Mouse (Mus musculus): ENCODE results near the gene Sytl1.

Gene Sytl1

GRCm38 (mm10) chr4:133247072-133247471, 15.8 kb downstream of the Sytl1 start:
- DNase-seq (ENCODE audit: low spot score), result no peak

DNA sequence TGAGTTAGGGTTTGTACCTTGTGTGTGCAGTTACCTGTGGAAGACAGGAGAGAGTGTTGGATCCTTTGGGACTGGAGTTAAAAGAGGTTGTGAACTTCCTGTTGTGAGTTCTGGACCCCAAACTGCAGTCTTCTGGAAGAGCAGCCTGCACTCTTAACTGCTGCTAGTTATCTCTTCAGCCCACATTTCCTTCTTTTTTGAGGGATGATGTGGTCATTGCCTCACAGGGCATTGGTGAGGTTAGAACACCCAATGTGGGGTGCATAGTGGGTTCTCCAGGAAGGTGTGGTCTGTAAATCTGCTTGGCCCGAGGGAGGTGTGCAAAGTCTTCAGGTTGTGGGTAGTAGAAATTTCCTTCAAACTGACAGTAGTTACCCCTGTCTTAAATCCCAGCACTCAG, 18.6 kb downstream of the Sytl1 start:
- DNase-seq (ENCODE audit: low spot score), result no peak

DNA sequence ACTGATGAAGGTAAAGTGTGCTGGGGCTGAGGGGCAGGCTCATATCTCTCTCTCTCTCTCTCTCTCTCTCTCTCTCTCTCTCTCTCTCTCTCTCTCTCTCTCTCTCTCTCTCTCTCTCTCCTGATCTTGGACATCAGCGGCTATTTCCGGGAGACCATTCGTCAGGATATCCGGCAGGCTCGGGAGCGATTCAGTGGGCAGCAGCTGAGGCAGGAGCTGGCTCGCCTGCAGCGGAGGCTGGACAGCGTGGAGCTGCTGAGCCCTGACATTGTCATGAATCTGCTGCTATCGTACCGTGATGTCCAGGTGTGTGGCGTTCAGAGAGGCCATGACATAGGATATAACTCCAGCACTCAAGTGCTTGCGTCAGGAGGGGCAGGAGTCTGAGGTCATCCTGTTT, 19.4 kb downstream of the Sytl1 start:
- no peak for DNase-seq (ENCODE audit: low spot score)

DNA sequence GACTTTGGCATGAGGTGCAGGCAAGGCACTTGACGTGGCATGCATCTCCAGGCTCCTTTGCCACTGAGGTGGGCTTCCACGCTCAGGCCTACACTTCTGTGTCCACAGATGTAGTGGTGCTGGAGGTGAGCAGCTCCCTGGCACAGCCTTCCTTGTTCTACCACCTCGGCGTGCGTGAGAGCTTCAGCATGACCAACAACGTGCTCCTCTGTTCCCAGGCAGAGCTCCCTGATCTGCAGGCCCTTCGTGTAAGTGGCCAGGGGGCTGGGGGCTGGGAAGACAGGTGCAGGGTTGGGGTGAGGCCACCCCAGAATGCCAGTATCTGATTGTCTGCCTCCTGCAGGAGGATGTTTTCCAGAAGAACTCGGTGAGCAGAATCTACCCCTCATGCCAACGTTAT, 20.2 kb downstream of the Sytl1 start:
- no peak for DNase-seq (ENCODE audit: low spot score)

GRCm38 (mm10) chr4:133241910-133242309, 21.0 kb downstream of the Sytl1 start:
- no peak for DNase-seq (ENCODE audit: low spot score)

GRCm38 (mm10) chr4:133240934-133241908, 21.7 kb downstream of the Sytl1 start:
- peak; percentile 84 for DNase-seq (ENCODE audit: low spot score)

DNA sequence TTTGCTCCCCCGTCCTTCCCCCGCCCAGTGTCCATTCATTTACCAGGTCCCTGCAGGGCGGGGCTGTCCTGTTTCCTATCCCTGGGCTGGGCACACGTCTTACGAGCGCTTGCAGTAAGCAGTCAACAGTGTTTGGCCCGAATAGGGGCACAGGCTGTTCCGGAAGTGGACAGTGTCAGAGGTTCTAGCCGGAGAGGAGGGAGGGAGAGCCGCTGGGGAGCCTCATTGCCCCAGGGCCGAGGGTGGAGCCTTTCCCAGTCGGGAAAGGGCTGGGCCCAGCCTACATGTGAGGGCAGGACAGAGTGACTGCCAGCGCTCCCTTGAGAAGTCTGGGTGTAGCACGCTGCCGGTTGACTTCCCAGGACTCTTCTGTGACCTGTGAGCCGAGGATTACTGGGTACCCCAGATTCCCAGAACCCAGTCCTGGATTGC, 22.4 kb downstream of the Sytl1 start, which contains the start of gene Map3k6:
TSS of gene Map3k6 (plus strand) at position 329 of the 432 bp plus-strand sequence.
- DNase-seq (ENCODE audit: low spot score), result peak; percentile 97

- DNase-seq (ENCODE audit: low spot score), result no peak
Measured at GRCm38 (mm10) chr4:133237911-133238310, 25.0 kb downstream of the Sytl1 start.

GRCm38 (mm10) chr4:133235415-133235814, 27.5 kb downstream of the Sytl1 start:
- DNase-seq (ENCODE audit: low spot score), result no peak

DNA sequence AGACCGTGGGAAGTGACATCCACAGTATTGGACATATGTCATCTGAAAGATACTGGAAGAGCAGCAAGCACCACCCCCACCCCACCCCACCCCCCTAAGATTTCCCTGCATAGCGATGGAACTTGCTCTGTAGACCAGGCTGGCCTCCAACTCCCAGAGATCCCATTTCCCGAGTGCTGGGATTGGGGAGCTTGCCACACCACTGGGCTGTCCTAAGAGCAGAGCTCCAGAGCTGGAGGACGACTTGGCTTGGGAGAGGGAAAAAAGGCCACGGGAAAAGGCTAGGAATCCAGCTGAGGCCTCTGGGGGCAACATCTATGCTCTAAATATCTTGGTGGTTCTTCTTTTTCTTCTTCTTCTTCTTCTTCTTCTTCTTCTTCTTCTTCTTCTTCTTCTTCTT, 28.1 kb downstream of the Sytl1 start:
- no peak for DNase-seq (ENCODE audit: low spot score)

DNA sequence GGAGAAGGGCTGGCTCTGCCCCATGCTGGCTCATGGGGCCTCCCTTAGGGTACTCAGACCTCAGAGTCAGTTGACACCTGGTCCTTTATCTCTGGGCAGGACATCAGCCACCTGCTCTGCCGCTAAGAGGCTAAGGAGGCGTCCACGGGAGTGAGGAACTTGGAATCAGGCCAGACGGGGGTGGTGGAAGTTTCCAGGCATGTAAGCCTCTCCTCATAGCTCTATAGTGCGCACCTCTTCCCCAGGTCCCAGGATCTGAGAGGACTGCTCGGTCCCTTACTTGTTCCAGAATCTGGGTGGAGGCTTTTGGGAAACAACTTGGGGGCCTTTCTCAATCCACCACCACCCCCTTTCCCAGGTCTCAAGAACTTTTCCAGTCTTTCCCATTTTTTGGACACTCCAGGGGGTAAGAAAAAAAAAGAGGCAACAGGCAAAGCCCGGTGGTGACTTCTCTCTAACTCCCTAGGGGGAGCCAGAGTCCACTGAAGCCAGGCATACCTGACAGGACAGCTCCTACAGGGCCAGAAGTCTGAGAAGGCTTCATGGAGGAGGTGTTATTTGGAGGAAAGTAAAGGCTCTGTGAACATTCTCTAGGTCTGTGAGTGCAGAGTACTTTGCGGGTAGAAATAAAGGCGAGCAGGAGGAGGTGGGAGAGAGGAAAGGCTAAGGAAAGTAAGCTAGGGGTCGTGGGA, 29.5 kb downstream of the Sytl1 start:
- DNase-seq (ENCODE audit: low spot score), result peak; percentile 67

DNA sequence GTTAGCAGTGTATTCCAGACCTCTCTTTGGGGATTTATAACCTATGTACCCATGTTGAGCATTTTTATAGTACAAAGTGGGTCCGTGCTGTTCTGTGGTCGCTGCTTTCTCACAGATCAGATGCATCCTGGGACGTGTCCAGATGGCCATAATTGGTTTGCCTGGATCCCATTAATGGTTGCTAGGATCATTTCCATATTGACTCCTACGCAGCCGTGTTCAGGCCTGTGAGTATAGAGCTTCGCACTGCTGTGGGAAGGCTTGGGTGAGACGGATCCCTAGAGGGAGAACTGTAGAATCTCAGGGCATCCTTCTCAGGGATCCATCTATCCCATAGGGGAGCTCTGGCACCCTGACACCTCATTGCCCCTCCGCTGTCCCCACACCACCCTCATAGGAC, 33.3 kb downstream of the Sytl1 start:
- DNase-seq (ENCODE audit: low spot score), result no peak

DNA sequence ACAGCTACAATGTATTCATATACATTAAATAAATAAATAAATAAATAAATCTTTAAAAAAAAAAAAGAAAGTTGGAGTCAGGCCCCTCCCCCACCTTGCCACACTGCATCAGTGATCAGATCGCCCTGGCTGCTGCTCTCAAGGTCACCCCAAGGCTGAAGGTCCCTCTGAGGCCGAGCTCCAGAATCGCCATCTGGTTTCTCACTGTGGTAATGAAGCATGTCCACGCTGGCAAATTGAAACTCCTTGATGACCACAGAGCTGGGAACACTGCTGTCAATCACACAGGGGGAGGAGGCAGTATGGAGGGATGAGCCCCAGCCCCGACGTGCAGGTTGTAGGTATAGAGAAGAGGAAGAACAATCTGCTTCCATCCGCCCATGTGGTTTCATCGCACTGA, 35.3 kb downstream of the Sytl1 start:
- DNase-seq (ENCODE audit: low spot score), result no peak

DNA sequence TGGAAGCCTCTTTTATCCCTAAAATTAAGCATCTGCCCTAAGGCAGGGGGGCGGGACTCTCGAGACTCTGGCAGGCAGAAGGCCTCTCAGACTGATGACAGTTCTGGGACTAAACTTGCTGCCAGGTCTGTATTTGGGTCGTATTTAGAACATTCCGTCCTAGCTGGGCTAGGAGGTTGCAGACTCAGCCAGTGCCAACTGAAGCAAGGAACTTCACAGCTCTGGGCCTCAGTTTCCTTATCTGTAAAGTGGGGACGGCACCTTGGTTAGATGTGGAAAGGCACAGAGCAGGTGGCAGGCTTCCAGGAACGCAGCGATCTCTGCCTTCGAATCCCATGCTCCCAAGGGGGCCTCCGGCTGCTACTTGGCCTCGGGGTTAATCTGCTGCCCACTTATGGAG, 36.8 kb downstream of the Sytl1 start:
- peak; percentile 80 for DNase-seq (ENCODE audit: low spot score)

GRCm38 (mm10) chr4:133223875-133224274, 39.0 kb downstream of the Sytl1 start:
- no peak for DNase-seq (ENCODE audit: low spot score)

- no peak for DNase-seq (ENCODE audit: low spot score)
Measured at GRCm38 (mm10) chr4:133221701-133222100, 41.2 kb downstream of the Sytl1 start.

DNA sequence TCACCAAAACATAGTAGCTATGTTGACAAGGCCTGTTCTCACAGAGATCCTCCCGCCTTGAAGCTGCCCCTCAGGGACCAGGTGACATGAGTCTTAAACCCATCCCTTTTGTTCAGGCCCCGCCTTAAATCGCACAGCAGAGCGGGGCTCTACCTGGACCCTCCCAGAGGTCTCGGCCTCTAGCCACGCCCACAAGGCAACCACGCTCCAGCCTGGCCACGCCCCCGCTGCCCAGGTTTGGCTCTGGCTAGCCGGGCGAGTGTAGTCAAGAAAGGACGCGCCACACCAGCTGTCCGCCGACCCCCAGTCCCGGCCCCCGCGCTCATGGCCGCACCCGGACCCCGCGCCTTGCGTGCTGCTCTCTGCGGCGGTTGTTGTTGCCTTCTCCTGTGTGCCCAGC, 42.3 kb downstream of the Sytl1 start:
- DNase-seq (ENCODE audit: low spot score), result no peak

GRCm38 (mm10) chr4:133218745-133219144, 44.2 kb downstream of the Sytl1 start:
- no peak for DNase-seq (ENCODE audit: low spot score)

DNA sequence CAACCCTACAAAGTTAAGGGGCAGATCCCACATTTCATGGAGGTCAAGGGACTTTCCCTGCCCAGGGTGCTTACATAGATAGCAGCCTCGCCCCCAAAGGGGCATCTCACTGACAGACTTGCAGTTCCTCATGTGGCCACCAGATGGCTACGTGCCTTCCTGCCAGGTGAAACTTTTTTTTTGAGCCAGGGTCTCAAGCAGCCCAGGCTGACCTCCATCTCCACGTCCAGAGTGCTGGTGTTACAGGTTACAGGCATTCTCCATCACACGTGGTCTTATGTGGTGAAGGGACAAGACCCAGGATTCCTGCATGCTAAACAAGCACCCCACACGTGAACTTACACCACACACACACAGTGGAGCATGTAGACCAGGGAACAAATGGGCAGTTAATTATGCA, 45.3 kb downstream of the Sytl1 start:
- DNase-seq (ENCODE audit: low spot score), result peak; percentile 41

GRCm38 (mm10) chr4:133213661-133214060, 49.3 kb downstream of the Sytl1 start:
- no peak for DNase-seq (ENCODE audit: low spot score)

- no peak for DNase-seq (ENCODE audit: low spot score)
Measured at GRCm38 (mm10) chr4:133213268-133213590, 49.7 kb downstream of the Sytl1 start.

GRCm38 (mm10) chr4:133212562-133213267, 50.2 kb downstream of the Sytl1 start:
- DNase-seq (ENCODE audit: low spot score), result no peak

Data from adipocyte (in vitro differentiated cells).